Mouse (Mus musculus) retina, embryonic 14.5 days (tissue): ENCODE measurements around the gene Kif14.
A peak's percentile ranks its signal among the peaks of the same experiment; 100 is the strongest.
"Not testable (repeated sequence)": the region's sequence is repeated elsewhere in the genome, so short reads cannot be mapped to it uniquely, and the experiment has no call there.

Experiments
- DNase-seq: peaks from one replicate; pipeline ENCODE4 v3.0.0-alpha.2; 2015; ENCODE audit warnings: low spot score

Gene Kif14

DNA sequence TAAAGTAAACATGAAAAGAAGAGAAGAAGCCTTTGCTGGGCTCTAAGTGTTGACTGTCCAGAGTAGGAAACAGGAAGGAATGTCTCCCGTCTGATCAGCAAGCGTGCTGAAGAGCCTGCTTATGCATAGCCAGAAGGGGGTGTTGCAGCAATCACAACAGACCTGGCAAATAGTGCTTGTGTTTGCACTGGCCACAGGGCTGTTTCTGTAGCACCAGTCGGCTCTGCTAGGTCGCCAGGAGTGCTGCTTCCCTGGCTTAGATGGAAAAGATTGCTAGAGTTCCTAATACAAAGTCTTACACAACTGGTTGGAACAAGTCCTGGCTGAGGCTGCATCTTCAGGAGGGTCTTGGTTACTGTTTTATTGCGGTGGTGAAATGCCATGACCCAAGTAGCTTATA is 25.5 kb downstream of the Kif14 start:
- DNase-seq: no peak

DNA sequence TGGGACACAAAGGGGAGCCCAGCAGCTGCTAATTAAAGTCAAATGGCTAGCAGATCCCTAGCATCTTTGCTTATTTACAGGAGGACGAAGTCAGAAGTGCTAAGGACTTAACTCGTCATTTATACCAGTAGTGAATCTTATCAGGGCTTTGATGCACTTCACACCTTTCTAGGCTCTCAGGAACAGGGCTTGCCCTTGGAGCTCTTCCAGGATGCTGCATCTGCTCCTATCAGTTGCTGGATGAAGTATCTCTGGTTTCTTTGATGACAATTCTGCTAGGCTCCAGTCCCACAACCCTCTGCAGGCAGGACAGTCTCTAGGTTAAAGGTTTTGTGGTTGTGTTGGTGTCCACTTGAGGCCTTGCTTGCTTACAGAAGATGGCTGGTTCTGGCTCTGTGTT is 26.1 kb downstream of the Kif14 start:
- no peak for DNase-seq

DNA sequence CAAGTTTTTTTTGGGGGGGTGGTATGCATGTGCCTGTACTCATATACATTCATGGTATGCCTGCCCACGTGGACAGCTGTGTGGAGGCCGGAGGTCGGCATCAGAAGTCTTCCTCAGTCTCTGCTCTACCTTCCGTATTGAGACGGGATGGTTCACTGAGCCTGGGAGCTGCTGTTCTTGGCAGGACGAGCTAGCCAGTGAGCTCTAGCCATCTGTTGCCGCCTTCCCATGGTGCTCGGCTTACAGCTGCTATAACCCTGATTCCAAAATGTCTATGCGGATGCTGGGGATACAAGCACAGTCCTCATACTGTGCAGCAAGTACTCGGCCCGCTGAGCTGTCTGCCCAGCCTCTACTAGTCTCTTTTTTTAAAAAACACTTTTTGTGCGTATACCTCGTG is 33.2 kb downstream of the Kif14 start:
- no peak for DNase-seq

DNA sequence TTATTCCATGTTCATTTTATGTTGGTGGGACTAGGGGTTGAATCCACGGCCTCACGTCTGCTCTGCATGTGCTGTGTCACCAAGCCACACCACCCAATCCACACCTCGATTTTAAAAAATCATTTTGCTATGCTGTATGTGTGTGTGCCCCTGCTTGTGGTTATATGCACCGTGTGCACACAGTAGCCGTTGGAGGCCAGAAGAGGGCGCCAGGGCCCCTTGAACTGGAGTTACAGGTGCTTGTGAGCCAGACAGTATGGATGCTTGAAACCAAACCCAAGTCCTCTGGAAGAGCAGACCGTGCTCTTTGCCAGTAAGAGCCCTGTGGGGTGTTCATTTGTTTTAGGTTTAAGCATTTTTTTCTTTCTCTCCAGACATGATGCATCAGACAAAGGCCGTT is 36.8 kb downstream of the Kif14 start:
- DNase-seq: no peak

DNA sequence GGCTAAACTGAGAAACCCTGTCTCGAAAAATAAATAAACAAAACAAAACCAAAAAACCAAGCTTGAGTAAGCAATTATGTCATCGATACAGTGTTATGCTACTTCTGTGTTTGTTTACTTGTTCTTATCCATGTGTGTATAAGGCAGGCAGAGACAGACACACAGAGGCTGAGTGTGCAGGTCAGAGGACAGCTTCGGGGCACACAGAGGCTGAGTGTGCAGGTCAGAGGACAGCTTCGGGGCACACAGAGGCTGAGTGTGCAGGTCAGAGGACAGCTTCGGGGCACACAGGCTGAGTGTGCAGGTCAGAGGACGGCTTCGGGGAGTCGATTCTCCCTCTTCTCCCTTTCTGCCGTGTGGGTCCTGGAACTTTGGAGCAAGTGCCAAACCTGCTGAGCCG is 40.1 kb downstream of the Kif14 start:
- DNase-seq: not testable (repeated sequence)

DNA sequence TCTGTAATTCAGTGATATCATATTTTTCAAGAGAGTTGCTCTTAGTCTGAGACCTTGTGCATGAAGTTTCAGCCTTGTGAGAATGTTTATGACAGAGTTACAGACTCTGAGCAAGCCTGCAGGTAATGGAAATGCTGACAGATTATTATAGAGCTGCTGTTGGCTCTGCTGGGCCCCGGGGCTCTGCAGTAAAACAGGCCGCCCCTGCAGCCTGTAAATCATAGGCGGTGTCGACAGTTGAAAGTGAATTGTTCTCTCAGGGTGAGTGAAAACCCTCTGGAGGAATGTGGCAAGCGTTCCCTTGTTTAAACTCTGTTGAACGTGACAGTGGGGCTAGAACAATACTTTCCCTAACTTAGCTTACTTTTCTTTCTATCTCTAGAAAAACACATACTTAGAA is 46.2 kb downstream of the Kif14 start:
- no peak for DNase-seq

DNA sequence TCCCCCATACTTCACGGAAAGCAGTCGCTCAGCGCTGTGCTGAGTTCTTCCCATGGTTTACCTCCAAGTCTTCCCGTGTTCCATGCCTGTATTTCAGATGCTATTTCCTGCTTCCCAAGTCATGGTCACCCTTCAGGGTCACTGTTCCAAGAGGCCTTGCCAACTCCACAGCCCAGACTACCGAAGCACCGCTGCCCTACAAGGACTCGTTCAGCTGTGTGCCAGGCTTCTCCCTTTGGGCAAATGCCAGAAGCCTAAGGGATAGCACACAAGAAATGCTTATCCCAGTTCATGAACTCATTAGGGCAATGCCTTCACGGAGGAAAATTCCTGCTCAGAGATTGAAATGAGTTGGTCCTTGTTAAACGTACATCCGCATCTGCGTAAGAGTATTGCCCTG is 47.0 kb downstream of the Kif14 start:
- DNase-seq: no peak

DNA sequence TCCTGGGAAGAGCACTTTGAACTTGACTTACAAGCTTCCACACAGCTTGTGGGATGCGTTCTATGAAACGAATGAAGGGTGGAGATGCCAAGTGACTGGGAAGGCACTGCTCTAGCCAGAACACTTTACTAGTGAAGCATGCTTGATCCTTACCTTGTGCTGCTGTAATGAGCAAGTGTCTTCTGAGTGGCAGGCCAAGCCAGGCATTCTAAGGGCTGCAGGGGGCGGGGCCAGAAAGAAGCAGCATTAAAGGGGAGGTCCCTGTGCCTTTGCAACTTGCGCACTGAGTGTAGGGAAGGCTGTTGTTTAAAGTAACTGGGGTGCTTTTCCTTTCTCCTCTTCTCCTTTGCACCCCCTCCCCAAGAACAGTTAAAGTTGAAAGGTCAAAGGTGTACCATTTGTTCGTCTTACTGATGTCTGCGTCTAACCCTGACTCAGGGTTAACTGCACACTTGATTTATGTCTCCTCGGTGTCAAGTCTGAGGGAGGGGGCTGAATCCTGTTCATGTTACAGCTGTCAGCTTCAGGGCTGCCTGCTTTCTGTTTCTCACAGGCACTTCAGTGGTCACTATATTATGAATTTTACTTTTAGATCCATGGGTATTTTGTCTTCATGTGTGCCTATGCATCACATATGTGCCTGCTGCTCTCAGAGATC is 52.7 kb downstream of the Kif14 start:
- no peak for DNase-seq

DNA sequence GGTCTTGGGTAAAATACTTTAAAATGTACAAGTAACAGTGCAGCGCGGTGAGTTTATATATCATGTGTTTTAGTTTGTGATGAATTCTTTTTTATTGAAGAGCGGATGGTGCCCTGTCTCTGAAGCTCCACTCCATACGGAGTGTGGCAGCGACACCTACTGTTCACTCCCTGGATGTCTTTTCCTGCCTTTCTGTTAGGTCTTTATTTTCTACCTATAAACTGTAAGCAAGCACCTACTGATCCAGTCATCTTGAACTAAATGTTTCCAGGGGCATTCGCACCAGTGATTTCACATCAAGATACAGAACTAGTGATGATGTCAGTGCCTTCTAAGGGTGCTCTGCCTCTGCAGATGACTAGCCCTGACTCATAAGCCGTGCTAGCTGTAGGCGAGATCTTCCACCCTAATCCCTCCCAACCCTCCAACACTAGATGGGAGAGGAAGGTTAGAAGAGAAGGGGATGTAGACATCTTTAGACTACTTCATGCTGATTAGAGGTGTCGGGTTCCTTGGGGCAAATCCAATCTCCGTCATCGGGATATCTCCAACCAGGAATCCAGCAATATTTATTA is 55.3 kb downstream of the Kif14 start:
- peak; percentile 67 for DNase-seq

DNA sequence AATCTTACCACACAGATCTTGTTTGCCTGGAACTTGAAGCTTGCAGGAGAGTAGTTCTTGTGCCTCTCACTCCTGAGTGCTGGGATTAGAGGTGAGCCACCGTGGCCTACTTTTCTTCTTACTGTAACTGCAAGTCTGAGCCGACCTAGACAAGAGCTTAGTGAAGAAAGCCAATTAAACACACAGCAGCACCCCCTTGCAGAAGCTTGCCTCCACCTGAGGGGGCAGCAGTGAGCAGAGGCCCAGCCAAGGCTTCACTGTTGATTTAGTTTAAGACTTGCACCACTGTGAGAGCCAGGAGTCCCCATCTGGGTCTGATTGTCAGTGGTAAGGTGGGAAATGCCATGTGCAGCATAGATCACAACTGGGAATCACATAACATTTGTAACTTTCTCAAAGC is 58.8 kb downstream of the Kif14 start:
- DNase-seq: peak; percentile 87

DNA sequence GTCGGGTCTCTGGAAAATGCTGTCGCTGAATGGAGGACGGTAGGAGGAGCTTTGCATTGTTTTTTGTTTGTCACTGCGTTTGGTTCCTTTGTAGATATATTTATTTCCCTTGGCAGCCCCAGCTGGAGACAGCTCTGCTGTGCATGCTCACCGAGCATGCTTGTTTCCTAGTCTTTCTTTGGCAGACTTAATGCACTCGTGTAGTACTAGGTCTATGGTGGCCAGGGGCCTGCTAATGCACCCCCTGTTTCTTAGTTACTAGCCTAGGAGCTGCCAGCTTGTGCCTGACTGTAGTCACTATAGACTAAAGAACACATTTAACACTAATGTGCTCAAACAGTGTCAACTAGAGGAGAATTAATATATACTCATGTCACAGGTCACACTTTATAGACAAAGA is 59.7 kb downstream of the Kif14 start:
- DNase-seq: no peak

DNA sequence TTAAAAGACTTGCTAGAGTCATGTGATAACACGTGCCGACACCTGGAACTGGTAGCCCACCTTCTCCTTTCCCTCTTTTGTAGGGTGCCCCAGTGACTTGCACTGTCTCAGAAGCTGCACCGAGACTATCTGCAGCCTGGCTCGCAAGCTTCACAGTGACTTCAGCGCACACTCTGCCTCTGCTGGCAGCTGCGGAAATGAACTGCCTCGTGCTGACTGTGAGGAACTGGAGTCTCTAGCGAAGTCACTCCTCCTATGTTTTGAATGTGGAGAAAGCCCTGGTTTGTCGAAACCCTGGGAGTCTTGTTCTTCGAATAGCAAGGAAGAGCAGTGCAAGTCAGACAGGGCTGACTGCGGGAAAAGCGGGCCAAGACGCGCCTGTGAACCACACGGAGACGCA is 61.0 kb downstream of the Kif14 start:
- no peak for DNase-seq

DNA sequence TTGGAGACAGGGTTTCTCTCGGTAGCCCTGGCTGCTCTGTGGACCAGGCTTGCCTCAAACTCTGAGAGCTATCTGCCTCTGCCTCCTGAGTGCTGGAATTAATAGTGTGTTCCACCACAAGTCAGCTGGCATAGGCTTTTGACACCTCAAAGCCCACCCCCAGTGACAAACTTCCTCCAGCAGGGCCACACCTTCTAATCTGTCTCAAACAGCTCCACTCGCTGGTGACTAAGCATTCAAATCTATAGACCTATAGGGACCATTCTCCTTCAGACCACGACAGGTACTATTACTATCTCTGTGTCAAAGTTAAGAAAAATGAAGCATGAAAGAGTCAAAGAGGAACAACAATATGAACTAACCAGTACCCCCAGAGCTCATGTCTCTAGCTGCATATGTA is 66.4 kb downstream of the Kif14 start:
- DNase-seq: no peak

DNA sequence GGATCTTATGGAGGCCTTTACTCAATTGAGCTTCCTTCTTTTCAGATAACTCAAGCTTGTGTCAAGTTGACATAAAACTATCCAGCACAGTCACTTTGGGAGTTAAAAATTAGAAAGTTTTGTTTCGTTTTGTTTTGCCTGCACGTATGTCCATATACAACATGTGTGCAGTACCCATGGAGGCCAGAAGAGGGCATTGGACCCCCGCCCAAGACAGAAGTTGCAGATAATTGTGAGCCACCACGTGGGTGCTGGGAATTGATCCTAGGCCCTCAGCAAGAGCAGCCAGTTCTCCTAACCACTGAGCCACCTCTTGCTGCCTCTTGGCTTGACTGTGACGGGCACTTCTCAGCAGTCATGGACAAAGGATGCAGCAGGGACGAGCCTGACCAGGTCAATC is 70.8 kb downstream of the Kif14 start:
- no peak for DNase-seq

DNA sequence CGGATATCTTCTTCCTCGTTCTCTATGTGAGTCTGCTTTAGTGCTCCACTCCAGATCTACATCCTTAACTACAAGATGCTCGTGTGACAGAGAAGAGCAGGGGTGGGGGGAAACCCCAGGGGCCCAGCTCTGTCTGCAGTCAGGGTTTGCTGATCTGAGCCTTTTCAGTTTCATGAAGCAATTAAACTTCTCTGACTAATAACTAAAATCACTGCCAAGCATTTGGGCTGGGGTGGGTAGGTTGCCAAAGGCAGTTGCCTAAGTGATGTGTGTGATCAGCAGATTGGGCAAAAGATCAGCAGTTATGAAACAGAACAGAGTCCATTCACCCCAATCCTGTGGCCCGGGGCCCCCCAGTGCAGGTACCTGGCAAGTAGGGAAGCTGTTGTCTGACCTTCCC is 72.1 kb downstream of the Kif14 start:
- DNase-seq: no peak

DNA sequence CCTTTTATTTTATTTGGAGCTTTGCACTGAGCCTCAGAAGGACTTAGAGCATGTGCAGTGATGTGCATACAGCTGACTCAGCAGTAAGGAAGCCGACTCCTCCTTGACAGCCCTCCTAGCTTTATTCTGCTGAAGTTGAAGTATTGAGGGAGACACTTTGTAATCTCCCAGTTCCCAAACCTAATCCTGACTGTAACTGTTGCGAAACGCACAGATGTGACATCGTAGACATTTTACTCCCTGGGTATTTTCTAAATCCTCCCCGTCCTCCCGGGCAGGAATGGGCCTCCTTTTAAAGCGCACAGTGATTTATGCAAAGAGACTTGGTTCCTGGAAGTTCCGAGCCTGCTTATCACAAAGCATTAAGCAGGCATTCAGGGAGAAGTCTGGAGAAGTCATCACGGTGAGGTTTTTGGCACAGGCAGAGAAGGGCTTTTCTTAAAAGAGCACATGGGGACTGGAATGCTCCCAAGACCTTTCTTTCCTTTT is 74.3 kb downstream of the Kif14 start:
- no peak for DNase-seq

DNA sequence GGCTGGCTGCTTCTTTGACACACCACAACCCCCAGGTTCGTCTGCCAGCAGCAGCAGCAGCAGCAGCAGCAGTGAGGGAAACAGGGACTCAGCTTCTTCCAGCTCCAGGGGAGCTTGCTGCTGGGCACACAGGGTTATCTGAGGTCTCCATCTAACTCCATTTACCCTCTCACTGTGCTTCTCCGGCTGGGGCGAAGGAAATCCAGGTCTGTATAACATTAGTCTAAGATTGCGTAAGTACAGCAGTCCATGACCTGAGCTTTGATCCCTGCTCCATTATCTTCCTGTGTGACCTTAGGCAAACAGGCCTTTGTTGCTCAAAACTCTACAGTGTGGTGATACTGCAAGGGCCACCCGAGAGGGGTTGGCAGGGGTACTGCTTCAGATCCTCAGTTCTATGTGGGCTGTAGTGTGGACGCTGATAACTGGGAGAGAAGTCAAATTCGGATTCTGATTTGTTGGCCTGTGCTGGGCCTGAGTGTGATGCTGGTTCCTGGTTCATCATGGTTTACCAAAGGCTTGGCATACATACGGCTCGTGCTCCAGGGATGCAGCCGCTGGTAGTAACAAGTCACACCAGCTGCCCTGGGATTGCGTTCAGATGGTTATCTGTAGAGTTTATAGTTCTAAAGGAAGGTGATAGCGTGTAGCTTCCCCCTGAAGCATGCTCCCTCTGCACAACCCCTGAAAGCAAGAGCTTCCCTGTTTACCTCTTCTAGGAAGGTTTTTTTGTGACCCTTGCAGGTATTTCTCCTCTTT is 75.7 kb downstream of the Kif14 start:
- no peak for DNase-seq

DNA sequence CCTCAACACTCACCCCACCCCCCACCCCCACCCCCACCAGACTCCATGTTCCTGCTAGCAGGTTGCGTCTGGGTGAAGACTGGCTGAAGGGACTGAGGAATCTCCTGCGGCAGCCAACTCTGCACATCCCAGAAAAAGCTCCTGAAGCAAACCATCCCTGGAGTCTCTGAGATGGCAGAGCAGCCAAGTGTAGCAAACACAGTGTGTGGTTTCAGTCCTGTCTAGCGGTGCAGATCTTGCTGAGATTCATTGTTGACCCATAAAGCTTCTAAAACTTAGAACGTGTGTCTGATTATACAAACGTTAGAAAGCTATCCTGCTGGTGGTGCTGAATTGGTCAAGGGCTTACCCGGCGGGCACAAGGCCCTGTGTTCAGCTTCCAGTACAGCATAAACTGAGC is 77.8 kb downstream of the Kif14 start:
- DNase-seq: no peak

DNA sequence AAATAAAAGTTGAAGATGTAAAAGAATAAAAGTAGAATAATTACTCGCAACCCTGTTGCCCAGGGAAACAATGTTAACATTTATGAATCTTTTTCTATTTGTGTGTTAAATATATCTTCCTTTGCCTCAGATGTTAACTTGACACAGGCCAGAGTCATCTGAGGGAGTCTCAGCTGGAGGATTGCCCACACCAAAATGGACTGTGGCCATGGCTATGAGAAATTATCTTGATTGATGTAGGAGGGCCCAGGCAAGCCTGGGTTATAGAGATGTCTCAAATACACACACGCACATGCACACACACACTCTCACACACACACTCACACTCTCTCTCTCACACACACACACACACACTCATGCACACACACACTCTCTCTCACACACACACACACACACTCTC is 80.9 kb downstream of the Kif14 start:
- no peak for DNase-seq

DNA sequence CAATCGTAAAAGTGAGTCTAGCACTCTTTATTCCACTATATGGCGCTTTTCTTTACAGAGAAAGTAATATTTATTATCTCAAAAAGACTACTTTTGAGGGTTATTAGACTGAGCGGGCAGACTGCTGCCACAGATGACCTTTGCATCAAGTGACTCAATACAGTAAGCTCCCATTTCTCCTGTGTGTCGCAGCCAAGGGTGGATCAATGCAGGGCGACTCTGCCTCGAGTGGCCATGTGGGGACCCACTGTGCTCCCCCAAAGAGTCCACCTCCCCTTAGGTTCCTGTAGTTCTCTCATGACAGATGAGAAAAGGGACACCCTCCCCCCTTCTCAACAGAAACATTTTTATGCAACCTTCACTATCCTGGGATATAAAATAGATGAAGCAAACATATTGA is 84.1 kb downstream of the Kif14 start:
- DNase-seq: no peak

DNA sequence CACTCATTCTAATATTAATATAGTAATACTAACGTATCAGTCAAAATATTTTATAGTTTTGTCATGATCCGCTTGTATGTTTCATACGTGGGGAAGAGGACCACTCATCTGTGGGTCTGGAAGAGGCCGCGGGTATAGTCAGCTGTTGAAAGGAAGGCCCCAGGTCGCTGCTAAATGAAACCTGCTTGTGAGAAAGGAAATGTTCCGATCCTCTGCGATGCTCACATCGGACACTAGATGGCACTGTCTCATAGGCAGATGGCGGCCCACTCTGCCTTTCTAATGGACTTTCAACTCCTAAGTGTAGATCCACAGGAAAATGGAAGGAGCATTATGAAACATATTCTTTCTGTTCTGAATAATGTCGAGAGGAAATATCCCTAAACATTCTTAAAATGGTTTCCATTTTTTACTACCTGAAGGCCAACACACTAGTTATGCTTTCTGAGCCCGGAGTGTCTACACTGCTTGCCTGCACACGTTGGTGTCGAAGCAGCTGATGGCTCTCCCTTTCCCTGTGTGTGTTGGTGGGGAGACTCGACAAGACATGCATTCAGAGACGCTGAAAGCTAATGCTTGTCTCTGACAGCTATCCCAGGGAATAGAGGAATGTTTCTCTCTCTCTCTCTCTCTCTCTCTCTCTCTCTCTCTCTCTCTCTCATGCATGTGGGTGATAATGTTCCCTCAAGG is 84.9 kb downstream of the Kif14 start:
- DNase-seq: peak; percentile 91

DNA sequence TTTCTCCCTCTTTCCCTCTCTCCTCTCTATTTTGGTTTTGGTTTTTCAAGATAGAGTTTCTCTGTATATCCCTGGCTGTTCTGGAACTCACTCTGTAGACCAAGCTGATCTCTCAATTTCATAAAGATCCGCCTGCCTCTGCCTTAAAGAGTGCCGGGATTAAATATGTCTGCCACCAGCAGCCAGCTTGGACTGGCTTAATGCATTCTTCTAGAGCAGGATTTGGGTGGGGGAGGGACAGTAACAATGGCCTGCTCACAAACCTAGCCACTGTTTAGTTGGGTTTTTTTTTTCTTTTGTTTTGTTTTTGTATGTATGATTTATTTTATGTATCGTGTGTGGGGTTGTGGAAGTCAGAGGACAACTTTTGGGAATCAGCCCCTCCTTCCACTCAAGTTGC is 88.5 kb downstream of the Kif14 start:
- no peak for DNase-seq

DNA sequence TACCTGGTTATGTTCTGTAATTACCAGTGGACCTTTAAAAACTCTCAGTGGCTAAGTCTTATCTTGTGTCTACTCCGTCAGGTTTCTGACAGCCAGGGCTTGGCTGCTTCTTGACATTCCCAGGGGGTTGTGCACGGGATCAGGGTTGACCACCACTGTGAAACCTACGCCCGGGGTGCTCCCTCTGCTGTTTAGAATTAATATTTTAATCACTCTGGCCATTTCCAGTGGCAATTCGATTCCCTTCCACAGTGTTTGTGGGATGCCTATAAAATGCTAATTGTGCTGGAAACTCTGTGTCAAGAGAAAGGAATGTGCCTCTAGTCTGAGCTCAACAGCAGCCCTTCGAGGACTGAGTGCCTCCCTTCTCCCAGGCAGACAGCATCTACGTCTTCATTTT is 89.7 kb downstream of the Kif14 start:
- DNase-seq: no peak
